Mouse (Mus musculus) liver, adult 2 months (tissue): Measurements from ENCODE around the gene Orm1. TPM values are rescaled to one million over a fixed set of nuclear protein-coding genes. Genes with fewer than 3 reads are reported as not detected.

Experiments
- DNase-seq: peaks from one replicate; pipeline ENCODE4 v3.0.0-alpha.2; 2011; ENCODE audit warnings: low read depth, low spot score; ENCODE audit errors: extremely low read depth
- H3K27ac ChIP-seq: fragments of 200-500 bp; replicated peaks from 2 replicates; pipeline ENCODE4 v1.5.1; 2012; ENCODE audit warnings: low read depth, mild to moderate bottlenecking, control low read depth, inconsistent platforms, low read length; ENCODE audit not compliant: insufficient read depth
- H3K27me3 ChIP-seq: fragments of 200-500 bp; 2 replicates; pipeline ENCODE4 v1.6.1; 2012; ENCODE audit warnings: mild to moderate bottlenecking, moderate library complexity, low read length, inconsistent platforms; ENCODE audit not compliant: control insufficient read depth, insufficient read depth
- H3K36me3 ChIP-seq: fragments of 200-500 bp; 2 replicates; pipeline ENCODE4 v1.6.1; 2012; ENCODE audit warnings: low read length, inconsistent platforms; ENCODE audit not compliant: control insufficient read depth, insufficient read depth
- H3K4me1 ChIP-seq: fragments of 200-500 bp; 2 replicates; pipeline ENCODE4 v1.6.1; 2011; ENCODE audit warnings: low read length; ENCODE audit not compliant: control insufficient read depth, insufficient read depth
- H3K4me3 ChIP-seq: fragments of 200-500 bp; 2 replicates; pipeline ENCODE4 v1.5.1; 2011; ENCODE audit warnings: low read depth, mild to moderate bottlenecking, control low read depth, low read length, moderate library complexity; ENCODE audit not compliant: insufficient read depth
- H3K79me2 ChIP-seq: fragments of 200-500 bp; 2 replicates; pipeline ENCODE4 v1.6.1; 2012; ENCODE audit warnings: inconsistent platforms, mild to moderate bottlenecking, low read length, moderate library complexity; ENCODE audit not compliant: control insufficient read depth, insufficient read depth
- H3K9ac ChIP-seq: fragments of 200-500 bp; 2 replicates; pipeline ENCODE4 v1.6.1; 2012; ENCODE audit warnings: low read depth, mild to moderate bottlenecking, control low read depth, inconsistent platforms, low read length
- CTCF ChIP-seq: fragments of 200-500 bp; IDR thresholded peaks from 2 replicates; pipeline ENCODE4 v1.5.1; 2011; ENCODE audit warnings: low read depth, low read length, control low read depth
- POLR2A ChIP-seq: fragments of 200-500 bp; IDR thresholded peaks from 2 replicates; pipeline ENCODE4 v1.6.1; 2011; ENCODE audit warnings: low read length, control low read depth; ENCODE audit not compliant: insufficient read depth; ENCODE audit errors: extremely low read depth
- WGBS: fragments of 180-500 bp; shearing (Covaris S2); methylation state at CpG from one replicate; pipeline ENCODE4 v1.1.7; 2018; 5-methylcytosine and 5-hydroxymethylcytosine counted together
- polyA plus RNA-seq: library from polyadenylated mRNA; depleted of rRNA; stranded (reverse); fragments of >200 nt; gene quantifications from 2 replicates; pipeline ENCODE4 v1.2.3, GENCODE M21; 2012; rRNA removed
- total RNA-seq: library from RNA; depleted of rRNA; stranded (reverse); fragments of >200 nt; gene quantifications from 2 replicates; pipeline ENCODE4 v1.2.3, GENCODE M21; 2014; rRNA removed

The Orm1 gene
- total RNA-seq: 1,235 and 2,595 TPM in 2 replicates
- polyA plus RNA-seq: 676 and 691 TPM in 2 replicates

DNA sequence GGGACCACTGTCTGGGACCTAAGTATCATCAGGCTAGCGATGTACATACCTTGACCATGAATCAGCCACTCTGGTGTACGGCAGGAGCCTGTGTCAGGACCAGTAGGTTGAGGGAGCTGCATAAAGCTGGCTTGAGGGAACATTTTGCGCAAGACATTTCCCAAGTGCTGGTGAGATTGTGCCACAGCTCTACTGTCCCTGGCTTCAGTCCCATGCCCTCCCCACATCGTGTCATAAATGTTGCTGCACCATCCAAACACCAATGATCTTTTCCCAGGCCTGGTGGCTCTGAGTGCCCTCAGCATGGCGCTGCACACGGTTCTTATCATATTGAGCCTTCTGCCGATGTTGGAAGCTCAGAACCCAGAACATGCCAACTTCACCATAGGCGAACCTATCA, at the start of gene Orm1:
TSS of gene Orm1 (plus strand) at position 266 of the 400 bp plus-strand sequence.
- Histone ChIP-seq H3K4me3 (peak within 1 kb of the TSS; percentile 57), H3K36me3 (0 out of 2 replicates have a peak, but pooled peaks cover 2% of the 10 kb centered on the region), H3K4me1 (peaks cover 29% of the 10 kb centered on the region), H3K27me3 (no peaks in the 10 kb centered on the region), H3K9ac (peak within 1 kb of the TSS; percentile 92), H3K27ac (peak within 1 kb of the TSS; percentile 91), H3K79me2 (peaks cover 2% of the 10 kb centered on the region; the same call in 1 of the 2 replicates)
- DNase-seq: peak; percentile 98
- no peak for TF ChIP-seq CTCF
- TF ChIP-seq POLR2A: peak; percentile 85
- 27% methylated on average over 8 of the region's 8 CpGs for WGBS

DNA sequence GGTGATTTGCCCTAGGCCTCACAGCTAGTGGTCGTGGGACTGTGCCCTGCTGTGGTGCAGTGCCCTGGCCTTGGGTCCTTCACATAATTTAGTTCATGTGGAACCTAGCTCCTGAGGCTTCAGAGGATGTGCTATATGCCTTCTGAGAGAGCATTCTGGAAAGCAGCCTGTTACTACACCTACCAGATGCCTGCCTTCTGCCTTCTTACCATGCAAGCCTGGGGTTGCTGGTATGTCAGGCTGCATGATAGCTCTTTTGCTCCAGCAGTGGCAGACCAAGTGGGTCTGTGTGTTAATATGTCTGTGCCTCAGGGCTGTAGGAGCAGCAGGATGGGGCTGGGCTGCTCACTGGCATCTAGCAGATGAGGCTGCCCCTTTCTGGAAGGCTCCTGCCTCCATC, 48.7 kb upstream of the Orm1 start:
- peaks cover 10% of the 10 kb centered on the region for H3K36me3 ChIP-seq

DNA sequence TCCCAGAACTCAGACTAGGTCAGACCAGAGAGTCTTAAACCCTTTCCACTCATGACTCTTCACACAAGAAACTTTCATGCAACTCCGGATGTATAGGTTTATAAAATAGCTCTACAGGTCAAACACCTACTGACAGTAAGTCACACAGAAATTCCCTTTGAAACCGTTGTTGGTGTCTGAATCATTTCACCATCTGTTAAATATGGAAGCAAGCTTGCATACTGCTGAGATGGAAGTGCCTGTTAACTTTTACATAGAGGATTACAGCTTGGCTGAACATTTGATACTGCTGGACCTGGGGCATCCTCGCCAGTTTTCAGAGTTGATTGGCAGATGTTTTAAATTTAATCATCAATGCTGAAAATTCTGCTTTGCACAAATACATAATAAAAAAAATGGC, 48.1 kb upstream of the Orm1 start:
- no peak overlapping the region for H3K4me3 ChIP-seq
- no peak overlapping the region for H3K27ac ChIP-seq
- no peak for DNase-seq
- WGBS: 78% methylated on average over 3 of the region's 3 CpGs
- no peaks in the 10 kb centered on the region for H3K79me2 ChIP-seq
- H3K9ac ChIP-seq: no peak overlapping the region
- no peaks in the 10 kb centered on the region for H3K4me1 ChIP-seq
- peaks cover 10% of the 10 kb centered on the region for H3K36me3 ChIP-seq
- no peaks in the 10 kb centered on the region for H3K27me3 ChIP-seq
- no peak for TF ChIP-seq POLR2A
- TF ChIP-seq CTCF: no peak

More for the DNA sequence above, 48.7 kb upstream of the Orm1 start:
- DNase-seq: no peak
- TF ChIP-seq CTCF: no peak
- TF ChIP-seq POLR2A: no peak
- Histone ChIP-seq H3K9ac (no peak overlapping the region), H3K4me3 (no peak overlapping the region), H3K4me1 (no peaks in the 10 kb centered on the region), H3K27me3 (no peaks in the 10 kb centered on the region), H3K27ac (no peak overlapping the region), H3K79me2 (no peaks in the 10 kb centered on the region)
- 97% methylated on average over 1 of the region's 1 CpGs for WGBS

DNA sequence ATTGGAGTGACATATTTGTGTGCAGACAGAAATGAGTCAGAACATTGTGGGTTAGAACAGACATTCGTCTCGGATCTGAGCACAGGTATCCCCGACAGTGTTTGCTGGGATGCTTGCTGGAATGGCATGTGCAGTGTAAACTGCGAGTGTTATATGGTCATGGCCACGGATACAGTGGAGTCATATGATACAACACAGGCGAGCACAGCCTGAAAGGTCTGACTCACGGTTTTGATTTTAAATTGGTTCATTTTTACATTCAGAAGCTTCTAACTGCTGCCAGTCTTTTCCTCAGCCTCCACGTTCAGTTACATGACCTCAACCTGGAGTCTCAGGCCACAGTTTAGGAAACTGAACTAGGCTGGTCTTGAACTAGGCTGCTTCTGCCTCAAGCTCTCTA, 47.5 kb upstream of the Orm1 start:
- Histone ChIP-seq H3K27ac (no peak overlapping the region), H3K4me1 (no peaks in the 10 kb centered on the region), H3K4me3 (no peak overlapping the region), H3K9ac (no peak overlapping the region), H3K79me2 (no peaks in the 10 kb centered on the region), H3K27me3 (no peaks in the 10 kb centered on the region), H3K36me3 (peaks cover 11% of the 10 kb centered on the region)
- 91% methylated on average over 8 of the region's 8 CpGs for WGBS
- TF ChIP-seq CTCF (no peak), POLR2A (no peak)
- DNase-seq: no peak

DNA sequence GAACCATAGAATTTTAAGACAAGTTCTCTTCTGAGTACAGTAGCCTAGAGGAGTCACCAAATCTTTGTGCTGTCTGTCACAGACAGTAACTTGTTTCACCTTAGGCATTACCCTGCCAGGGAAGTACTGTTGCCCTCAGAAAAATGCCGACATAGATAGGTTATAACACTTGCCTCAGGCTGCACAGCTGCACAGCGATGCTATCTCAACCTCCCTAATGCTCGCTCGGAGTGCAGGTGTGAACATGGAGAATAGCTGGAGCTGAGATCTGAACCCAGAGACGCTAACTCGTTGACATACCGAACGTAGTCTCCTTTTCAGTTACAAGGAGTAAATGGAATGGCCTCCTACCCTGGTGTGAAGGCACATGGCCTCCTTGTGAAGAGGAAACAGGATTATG, 46.2 kb upstream of the Orm1 start:
- Histone ChIP-seq H3K4me3 (no peak overlapping the region), H3K9ac (no peak overlapping the region), H3K36me3 (peaks cover 10% of the 10 kb centered on the region), H3K27ac (no peak overlapping the region), H3K79me2 (no peaks in the 10 kb centered on the region), H3K27me3 (no peaks in the 10 kb centered on the region), H3K4me1 (no peaks in the 10 kb centered on the region)
- TF ChIP-seq CTCF: no peak
- TF ChIP-seq POLR2A: no peak
- DNase-seq: no peak
- 97% methylated on average over 8 of the region's 8 CpGs for WGBS

DNA sequence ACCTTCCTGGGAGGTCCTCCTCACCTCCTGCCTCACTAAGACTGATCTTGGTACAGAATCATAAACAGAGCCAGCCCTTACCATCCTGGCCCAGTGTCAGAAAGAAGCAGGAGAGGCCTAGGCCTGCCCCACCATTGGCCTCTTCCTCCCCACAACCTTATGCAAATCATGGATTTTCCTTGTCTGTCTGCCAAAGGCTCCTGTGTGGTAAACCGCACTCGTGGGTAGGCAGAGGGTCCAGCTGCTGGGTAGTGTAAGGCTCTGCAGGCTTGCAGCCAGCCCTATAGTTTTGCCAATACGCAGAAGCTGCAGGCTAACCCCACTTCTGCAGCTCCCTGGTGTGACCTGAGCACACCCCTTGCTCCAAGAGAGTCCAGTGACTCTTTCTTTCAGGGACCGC, 41.7 kb upstream of the Orm1 start:
- Histone ChIP-seq H3K9ac (no peak overlapping the region), H3K27ac (no peak overlapping the region), H3K4me1 (no peaks in the 10 kb centered on the region), H3K79me2 (no peaks in the 10 kb centered on the region), H3K36me3 (peaks cover 1% of the 10 kb centered on the region; the same call in 1 of the 2 replicates), H3K27me3 (no peaks in the 10 kb centered on the region), H3K4me3 (no peak overlapping the region)
- 84% methylated on average over 4 of the region's 4 CpGs for WGBS
- no peak for DNase-seq
- no peak for TF ChIP-seq POLR2A
- TF ChIP-seq CTCF: no peak
